Mouse (Mus musculus) adipocyte (in vitro differentiated cells): ENCODE data around the gene Pld2.

ENCODE experiments used
- DNase-seq: peaks from one replicate; pipeline ENCODE4 v3.0.0-alpha.2; 2016; ENCODE audit warnings: low spot score

The Pld2 gene

DNA sequence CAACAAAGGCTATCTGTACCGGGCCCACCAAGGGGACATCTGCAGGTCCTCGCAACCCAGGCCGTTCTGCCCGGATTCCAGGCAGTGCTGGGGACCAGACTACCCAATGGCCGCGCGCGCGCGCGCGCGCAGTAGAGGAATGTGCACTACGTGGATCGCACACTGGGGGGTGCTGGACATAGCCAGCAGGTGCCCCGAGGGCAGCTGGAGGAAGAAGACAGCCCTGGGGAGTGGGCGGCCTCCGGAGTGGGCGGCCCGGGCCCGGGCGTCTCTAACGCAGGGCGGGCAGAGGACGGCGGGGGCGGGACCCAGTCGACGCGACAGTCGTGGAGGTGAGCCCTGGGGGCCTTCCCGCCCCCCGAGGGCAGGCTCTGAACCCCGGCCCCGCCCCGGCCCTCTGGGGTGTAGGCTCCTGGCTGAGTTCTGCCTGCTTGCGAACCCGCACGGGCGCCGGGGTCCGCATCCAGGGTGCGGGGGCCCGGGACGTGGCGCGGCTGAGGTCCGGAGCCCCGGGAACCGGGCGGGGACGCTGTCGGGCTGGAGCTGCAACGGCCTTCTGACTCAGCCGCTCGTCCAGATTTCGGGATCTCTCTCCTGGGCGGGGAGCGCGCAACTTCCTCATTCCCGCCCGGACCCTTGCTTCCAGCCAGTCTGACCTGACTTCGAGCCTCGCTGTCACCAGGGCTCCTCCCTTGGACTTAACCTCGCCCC is at the start of gene Pld2:
TSS of gene Pld2 (plus strand) at position 188 of the 711 bp plus-strand sequence.
- DNase-seq, result peak; percentile 89

DNA sequence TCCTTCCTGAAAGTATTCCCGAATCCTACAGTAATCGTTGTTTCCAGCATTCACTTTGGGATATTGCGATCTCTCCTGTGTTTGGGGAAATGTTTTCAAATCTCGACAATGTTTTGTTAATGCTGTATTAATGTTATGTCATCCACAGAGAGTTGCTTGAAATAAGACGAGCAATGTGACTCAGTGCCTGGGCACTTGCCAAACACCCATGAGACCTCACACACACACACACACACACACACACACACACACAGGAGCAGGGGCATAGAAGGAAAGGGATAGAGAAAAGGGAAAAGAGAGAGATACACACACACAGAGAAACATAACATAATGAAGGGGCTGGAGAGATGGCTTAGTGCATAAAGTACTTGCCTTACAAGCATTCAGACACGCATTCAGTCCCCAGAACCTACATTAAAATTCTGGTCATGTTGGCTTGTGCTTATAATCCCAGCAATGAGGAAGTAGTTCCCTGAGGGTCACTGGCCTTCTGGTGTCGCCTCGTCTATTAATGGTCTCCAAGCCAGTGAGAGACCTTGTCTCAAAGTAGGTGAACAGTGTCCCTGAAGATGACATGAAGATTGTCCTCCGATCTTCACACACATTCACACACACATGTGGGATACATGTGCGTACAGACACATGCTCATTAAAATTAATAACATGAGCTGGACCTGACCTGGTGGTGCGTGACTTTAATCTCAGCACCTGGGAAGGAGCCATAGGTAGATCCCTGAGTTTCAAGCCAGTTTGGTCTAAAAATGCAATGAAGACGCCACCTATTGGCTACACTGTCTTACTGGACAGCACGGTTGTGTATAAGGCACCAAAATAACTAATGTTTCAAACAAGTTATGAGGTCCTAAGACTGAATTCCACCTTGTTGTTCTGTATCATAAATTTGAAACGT is 40.0 kb upstream of the Pld2 start:
- DNase-seq, result peak; percentile 65

GRCm38 (mm10) chr11:70500476-70500812 is 39.4 kb upstream of the Pld2 start:
- no peak for DNase-seq

DNA sequence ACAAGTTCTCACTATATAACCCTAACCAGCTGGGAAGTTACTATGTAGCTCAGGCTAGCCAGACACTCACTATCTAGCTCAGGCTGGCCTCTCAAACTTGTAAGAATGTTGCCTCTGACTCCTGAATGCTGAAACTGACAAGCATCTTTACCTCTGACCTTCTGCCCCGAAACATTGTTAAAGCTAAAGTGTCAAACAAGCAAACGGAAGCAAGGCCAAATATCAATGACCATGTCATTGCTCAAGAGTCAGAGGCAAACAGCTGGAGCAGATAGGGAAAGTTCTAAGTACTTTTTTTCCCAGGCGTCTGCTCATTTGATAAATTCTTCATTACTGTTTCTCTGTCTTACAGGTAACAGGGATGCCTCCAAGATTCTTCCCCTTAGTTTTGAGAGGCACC is 37.8 kb upstream of the Pld2 start:
- no peak for DNase-seq

DNA sequence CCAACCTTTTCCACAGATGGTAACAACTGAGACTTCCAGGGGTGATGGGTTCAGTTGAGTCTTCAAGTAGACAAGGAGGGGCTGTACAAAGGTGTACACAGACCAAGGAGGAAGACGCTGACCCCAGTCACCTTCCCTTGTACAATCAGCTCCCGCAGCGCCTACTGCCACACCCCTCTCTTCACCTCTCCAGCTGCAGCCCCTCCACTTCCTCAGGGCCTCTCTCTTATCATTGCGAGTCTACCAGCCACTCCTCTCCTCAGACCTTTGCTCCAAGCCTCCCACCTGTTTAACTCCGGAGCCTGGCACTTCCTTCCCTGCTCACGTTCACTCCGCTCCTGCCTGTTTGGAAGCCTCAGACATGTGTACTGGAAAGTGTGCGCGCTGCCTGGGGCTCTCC is 34.9 kb upstream of the Pld2 start, which contains the start of gene Tm4sf5:
TSS of gene Tm4sf5 (plus strand) at position 275 of the 400 bp plus-strand sequence.
- no peak for DNase-seq

GRCm38 (mm10) chr11:70506385-70506784 is 33.5 kb upstream of the Pld2 start:
- peak; percentile 82 for DNase-seq

GRCm38 (mm10) chr11:70506962-70507515 is 32.8 kb upstream of the Pld2 start:
- no peak for DNase-seq

- no peak for DNase-seq
These were observed 29.9 kb upstream of the Pld2 start for GRCm38 (mm10) chr11:70509753-70510564.

GRCm38 (mm10) chr11:70511242-70511641 is 28.6 kb upstream of the Pld2 start:
- DNase-seq, result peak; percentile 27

DNA sequence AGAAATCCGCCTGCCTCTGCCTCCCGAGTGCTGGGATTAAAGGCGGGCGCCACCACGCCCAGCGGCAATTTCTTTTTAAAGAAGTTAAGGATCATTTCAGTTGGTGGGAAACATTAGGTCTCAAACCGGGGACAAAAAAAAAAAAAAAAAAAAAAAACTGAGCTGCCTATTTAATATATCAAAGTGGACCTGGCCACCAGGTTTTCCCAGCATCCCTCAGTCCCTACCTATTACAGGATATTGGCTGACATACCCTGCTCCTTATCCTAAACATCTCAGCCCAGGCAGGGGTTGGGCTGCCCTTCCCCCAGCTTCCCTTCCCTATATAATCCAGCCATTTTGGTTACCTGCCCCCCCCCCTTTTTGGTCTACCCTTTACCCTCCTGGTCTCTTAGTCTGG is 28.0 kb upstream of the Pld2 start:
- DNase-seq, result no peak

DNA sequence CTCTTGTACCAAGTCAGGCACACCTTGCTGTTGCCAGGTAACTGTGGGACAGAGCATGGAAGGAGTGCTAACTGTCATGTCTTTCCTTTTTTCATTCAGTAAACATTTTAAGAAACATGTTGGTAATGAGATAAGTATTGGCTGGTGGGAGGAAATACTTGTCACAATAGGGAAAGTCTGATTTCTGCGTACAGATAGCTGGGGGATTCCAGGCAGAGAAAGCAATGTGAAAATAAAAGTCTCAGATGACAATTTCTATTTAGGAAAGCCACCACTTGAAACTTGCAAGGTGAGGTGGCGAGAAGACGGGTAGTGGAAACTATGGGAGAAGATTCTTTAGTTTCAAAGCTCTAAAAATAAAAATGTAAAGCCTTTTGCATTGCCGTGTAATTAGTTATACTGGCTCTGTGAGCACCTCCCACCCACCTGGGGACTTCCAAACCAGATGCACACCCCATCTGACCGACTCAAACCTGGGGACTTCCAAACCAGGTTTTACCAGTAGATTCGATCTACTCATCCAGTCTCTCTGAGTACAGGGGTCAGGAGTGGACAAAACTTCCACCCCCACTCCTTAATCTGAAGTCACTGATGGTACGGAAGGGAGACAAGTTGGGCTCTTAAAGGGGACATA is 27.0 kb upstream of the Pld2 start:
- DNase-seq, result no peak

DNA sequence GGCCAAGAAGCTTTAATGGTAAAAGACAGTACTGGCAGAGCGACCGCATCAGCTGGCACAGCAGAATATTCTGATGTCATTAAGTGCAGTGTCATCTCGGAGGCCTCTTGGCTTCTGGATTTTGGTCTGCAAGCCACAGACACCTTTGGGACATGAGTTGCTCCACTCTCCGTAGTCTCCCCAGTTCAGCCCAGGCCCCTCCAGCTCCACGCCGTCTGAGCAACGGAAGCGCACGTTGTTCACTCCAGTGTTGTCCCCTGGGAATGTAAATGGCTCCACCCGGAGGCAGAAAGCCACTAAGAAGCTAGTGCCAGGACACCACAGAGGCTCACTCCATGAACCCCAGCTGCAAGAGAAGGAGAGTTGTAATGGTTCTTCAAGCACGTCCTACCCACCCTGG is 26.3 kb upstream of the Pld2 start:
- no peak for DNase-seq

GRCm38 (mm10) chr11:70514288-70514687 is 25.6 kb upstream of the Pld2 start, which contains the start of gene Vmo1:
TSS of gene Vmo1 (minus strand) at chr11:70514616.
- DNase-seq, result no peak

DNA sequence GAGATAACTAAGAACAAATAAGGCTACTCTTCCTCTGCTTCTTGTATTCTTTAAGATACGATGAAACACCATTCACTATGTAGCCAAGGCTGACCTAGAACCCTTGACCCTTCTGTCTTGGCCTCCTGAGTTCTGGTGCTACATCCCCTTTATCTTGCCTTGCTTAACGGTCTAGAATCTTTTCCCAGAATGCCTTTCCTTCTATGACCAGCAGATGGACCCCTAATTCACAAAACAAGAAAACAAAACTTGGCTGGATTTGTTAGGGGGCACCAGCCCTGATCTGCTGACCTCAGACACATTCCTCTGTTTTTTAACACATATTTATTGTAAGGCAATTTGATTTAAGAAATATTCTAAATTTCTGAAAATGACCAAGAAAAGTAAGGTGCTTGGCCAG is 23.5 kb upstream of the Pld2 start:
- DNase-seq, result peak; percentile 63

GRCm38 (mm10) chr11:70518436-70518835 is 21.4 kb upstream of the Pld2 start:
- DNase-seq, result no peak

DNA sequence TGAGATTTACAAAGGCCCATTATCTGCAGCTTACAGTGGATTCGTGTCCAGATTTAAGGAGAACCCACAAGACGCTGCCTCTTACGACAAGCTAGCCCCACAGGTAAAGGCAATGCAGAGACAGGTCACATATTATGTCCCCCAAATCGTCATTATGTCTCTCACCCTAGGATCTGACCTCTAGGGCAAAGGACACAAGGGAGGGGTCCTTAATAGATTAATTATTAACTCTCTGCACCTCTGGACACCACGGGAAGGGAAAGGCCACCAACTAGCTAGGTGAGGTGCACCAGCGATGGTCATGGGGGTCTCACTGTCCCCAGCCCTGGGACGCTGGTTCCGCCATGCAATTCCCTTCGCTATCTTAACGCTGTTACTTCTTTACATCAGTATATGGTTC is 20.9 kb upstream of the Pld2 start, which contains the start of gene Gltpd2:
TSS of gene Gltpd2 (plus strand) at position 274 of the 400 bp plus-strand sequence.
- DNase-seq, result no peak

GRCm38 (mm10) chr11:70520178-70520769 is 19.6 kb upstream of the Pld2 start:
- no peak for DNase-seq

GRCm38 (mm10) chr11:70523306-70523989 is 16.4 kb upstream of the Pld2 start:
- peak; percentile 77 for DNase-seq

- no peak for DNase-seq
These were observed 15.1 kb upstream of the Pld2 start for GRCm38 (mm10) chr11:70524782-70525181.

- peak; percentile 97 for DNase-seq
These were observed 14.6 kb upstream of the Pld2 start, which contains the start of gene Psmb6 for GRCm38 (mm10) chr11:70525184-70525678. TSS of gene Psmb6 (plus strand) at chr11:70525367.
